Mouse (Mus musculus) lung, postnatal 0 days (tissue): Measurements from ENCODE around the gene Gm16867.
"Not testable (repeated sequence)": the region's sequence is repeated elsewhere in the genome, so short reads cannot be mapped to it uniquely, and the experiment has no call there.

Source experiments
- CTCF ChIP-seq: IDR thresholded peaks from 2 replicates; pipeline ENCODE4 v1.5.1; 2016; ENCODE audit warnings: antibody characterized with exemption, mild to moderate bottlenecking
- EP300 ChIP-seq: IDR thresholded peaks from 2 replicates; pipeline ENCODE4 v1.6.1; 2016; ENCODE audit warnings: antibody characterized with exemption, mild to moderate bottlenecking, control low read depth

DNA sequence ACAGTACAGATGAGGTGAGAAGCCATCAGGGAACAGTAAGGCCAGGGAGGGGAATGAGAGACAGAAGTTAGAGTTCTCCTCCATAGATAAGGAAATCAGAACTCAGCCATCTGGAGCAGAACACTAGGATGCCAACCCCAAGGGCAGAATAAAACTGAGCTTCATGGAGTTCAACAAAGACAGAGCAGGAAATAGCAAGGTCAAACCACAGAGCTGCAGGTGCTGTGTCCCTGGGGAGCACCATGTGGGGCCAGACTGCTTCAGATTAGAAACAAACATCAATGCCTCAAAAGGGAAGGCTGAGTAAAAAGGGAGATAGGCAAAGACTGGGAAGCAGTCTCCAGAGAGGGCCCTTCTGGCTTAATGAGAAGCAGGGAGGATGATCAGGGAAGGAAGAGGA is 6.9 kb downstream of the Gm16867 start:
- TF ChIP-seq CTCF, EP300: not testable (repeated sequence)
